Mouse (Mus musculus) cerebellum, adult 2 months (tissue): ENCODE measurements at regions not wholly inside any gene's neighbourhood (a gene's known extent, or its start where the extent isn't known, plus 50 kb on each side); places are given as distances from the start of the nearest gene placed in this dataset.

ENCODE experiments used
- DNase-seq, 2 experiments: peaks; one replicate each; pipeline ENCODE4 v3.0.0; 2021
- H3K27ac ChIP-seq: fragments of 200-500 bp; 2 replicates; pipeline ENCODE4 v1.5.1; 2012; ENCODE audit warnings: low read length, control low read depth, inconsistent platforms; ENCODE audit not compliant: insufficient read depth
- H3K27me3 ChIP-seq: fragments of 200-500 bp; 2 replicates; pipeline ENCODE4 v1.6.1; 2012; ENCODE audit warnings: inconsistent platforms, mild to moderate bottlenecking, low read length, moderate library complexity; ENCODE audit not compliant: control insufficient read depth, insufficient read depth
- H3K4me1 ChIP-seq: fragments of 200-500 bp; 2 replicates; pipeline ENCODE4 v1.6.1; 2011; ENCODE audit warnings: low read length; ENCODE audit not compliant: control insufficient read depth, insufficient read depth
- H3K4me3 ChIP-seq: fragments of 200-500 bp; replicated peaks from 2 replicates; pipeline ENCODE3; 2011; ENCODE audit warnings: mild to moderate bottlenecking, low read depth, low read length, control low read depth; ENCODE audit not compliant: insufficient read depth
- CTCF ChIP-seq: fragments of 200-500 bp; IDR thresholded peaks from 2 replicates; pipeline ENCODE4 v1.5.1; 2011; ENCODE audit warnings: low read depth, mild to moderate bottlenecking, control low read depth, low read length, moderate library complexity, borderline replicate concordance; ENCODE audit not compliant: insufficient read depth
- POLR2A ChIP-seq: fragments of 200-500 bp; IDR thresholded peaks from 2 replicates; pipeline ENCODE4 v1.6.1; 2011; ENCODE audit warnings: low read length, control low read depth, borderline replicate concordance; ENCODE audit not compliant: insufficient read depth
- WGBS: fragments of 180-500 bp; shearing (Covaris S2); methylation state at CpG from one replicate; pipeline ENCODE4 v1.1.7; 2018; 5-methylcytosine and 5-hydroxymethylcytosine counted together

GRCm38 (mm10) chr15:97507176-97507575, 198.4 kb downstream of the Rpap3 start:
- 87% methylated on average over 11 of the region's 11 CpGs for WGBS
- Histone ChIP-seq H3K27me3 (no peaks in the 10 kb centered on the region), H3K4me1 (no peaks in the 10 kb centered on the region), H3K4me3 (no peak overlapping the region), H3K27ac (no peak overlapping the region)
- DNase-seq: no peak
- TF ChIP-seq POLR2A (no peak), CTCF (no peak)

DNA sequence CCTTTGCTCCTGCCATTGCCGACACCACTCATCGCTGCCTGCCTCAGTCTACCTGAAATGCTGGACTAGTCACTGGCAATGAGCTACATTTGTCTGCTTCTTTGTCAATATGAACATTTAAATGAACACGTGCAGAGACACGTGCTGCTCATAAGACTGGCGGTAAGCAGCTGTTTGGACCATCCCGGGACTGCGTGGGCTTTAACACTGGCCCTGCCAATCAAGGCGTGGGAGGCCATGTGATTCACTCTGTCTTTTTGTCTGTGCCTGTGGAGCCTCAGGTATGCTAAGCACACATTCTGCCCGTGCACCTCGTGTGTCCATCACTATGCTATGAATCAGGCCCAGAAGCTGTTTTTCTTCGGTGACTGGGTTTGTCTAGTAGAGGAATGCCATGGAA, 199.9 kb downstream of the Rpap3 start:
- DNase-seq: no peak
- WGBS: 85% methylated on average over 11 of the region's 11 CpGs
- no peak for TF ChIP-seq POLR2A
- TF ChIP-seq CTCF: no peak
- no peak overlapping the region for H3K4me3 ChIP-seq
- H3K4me1 ChIP-seq: no peaks in the 10 kb centered on the region; the same call in 1 of the 2 replicates
- H3K27ac ChIP-seq: no peak overlapping the region
- no peaks in the 10 kb centered on the region for H3K27me3 ChIP-seq

GRCm38 (mm10) chr15:97504325-97504724, 201.3 kb downstream of the Rpap3 start:
- H3K27me3 ChIP-seq: no peaks in the 10 kb centered on the region
- 96% methylated on average over 1 of the region's 1 CpGs for WGBS
- TF ChIP-seq POLR2A (no peak), CTCF (no peak)
- DNase-seq: no peak
- H3K4me1 ChIP-seq: no peaks in the 10 kb centered on the region; the same call in 1 of the 2 replicates
- no peak overlapping the region for H3K4me3 ChIP-seq
- H3K27ac ChIP-seq: no peak overlapping the region

DNA sequence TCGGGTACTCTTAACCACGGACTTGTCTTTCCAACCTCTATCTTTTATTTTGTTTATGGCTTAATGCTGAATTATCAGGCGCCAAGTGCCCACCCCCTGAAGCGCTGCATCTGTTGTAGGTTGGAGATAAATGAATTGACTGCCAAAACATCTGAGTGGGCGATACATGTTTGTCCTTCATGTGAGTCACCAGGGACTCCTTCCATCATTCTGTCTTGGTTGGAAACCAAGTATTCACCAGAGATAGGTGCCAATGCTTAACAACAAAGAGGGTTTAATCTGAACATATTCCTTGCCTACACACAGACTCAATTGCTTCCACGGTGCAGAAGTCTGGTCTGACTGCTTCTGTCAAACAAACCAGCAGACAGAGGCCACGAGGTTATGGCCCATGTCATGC, 203.6 kb downstream of the Rpap3 start:
- H3K27ac ChIP-seq: no peak overlapping the region
- no peaks in the 10 kb centered on the region for H3K27me3 ChIP-seq
- DNase-seq: no peak
- TF ChIP-seq POLR2A (no peak), CTCF (no peak)
- H3K4me3 ChIP-seq: no peak overlapping the region
- no peaks in the 10 kb centered on the region; the same call in 1 of the 2 replicates for H3K4me1 ChIP-seq
- 23% methylated on average over 7 of the region's 7 CpGs for WGBS

- Histone ChIP-seq H3K27me3 (no peaks in the 10 kb centered on the region), H3K27ac (no peak overlapping the region), H3K4me1 (no peaks in the 10 kb centered on the region; the same call in 1 of the 2 replicates), H3K4me3 (no peak overlapping the region)
- no peak for TF ChIP-seq POLR2A
- no peak for TF ChIP-seq CTCF
- no peak for DNase-seq
- WGBS: 8% methylated on average over 9 of the region's 9 CpGs
Observed at GRCm38 (mm10) chr15:97501420-97501819, 204.2 kb downstream of the Rpap3 start.

- no peak for DNase-seq
- TF ChIP-seq POLR2A: no peak
- no peak for TF ChIP-seq CTCF
- Histone ChIP-seq H3K4me1 (no peaks in the 10 kb centered on the region; the same call in 1 of the 2 replicates), H3K4me3 (no peak overlapping the region), H3K27me3 (no peaks in the 10 kb centered on the region), H3K27ac (no peak overlapping the region)
- WGBS: 56% methylated on average over 4 of the region's 4 CpGs
Observed at GRCm38 (mm10) chr15:97499821-97500385, 205.7 kb downstream of the Rpap3 start.

DNA sequence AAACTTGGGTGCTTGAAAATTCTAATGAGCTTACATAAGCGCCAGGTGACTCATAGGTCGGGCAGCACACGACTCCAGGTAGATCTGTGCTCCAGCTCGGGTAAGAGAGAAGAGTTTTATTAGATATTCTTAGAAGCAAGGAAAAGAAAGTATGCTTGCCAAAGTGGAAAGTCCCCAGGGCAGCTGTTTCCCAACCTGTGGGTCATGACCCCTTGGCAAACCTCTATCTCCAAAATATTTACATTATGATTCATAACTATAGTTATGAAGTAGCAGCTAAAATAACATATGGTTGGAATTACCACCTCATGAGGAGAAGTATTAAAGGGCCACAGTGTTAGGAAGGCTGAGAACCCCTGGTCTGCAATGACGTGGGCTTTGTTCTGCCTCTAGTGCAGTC, 206.4 kb downstream of the Rpap3 start:
- Histone ChIP-seq H3K4me1 (no peaks in the 10 kb centered on the region; the same call in 1 of the 2 replicates), H3K27me3 (no peaks in the 10 kb centered on the region), H3K27ac (no peak overlapping the region), H3K4me3 (no peak overlapping the region)
- TF ChIP-seq POLR2A: no peak
- no peak for TF ChIP-seq CTCF
- no peak for DNase-seq
- WGBS: 88% methylated on average over 5 of the region's 5 CpGs

DNA sequence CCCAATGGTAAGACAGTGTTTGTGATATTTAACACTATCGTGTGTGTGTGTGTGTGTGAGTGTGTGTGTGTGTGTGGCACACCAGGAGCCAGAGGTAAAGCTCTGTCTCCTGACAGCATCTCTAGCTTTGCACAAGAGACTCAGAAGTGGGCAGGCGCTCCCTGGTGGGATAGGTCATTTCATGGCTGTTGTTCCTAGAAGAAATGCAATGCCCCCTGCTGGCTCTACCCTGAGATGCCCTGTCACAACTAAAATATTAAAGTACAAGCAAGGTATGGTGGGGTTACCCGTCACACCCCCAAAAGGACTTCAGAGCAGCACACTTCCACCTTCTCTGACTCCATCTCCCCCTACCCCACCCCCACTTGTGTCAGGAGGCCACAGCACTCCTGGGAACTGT, 207.2 kb downstream of the Rpap3 start:
- DNase-seq: no peak
- TF ChIP-seq POLR2A (no peak), CTCF (no peak)
- WGBS: 95% methylated on average over 3 of the region's 3 CpGs
- no peak overlapping the region for H3K27ac ChIP-seq
- H3K4me1 ChIP-seq: no peaks in the 10 kb centered on the region; the same call in 1 of the 2 replicates
- H3K4me3 ChIP-seq: no peak overlapping the region
- no peaks in the 10 kb centered on the region for H3K27me3 ChIP-seq

- 84% methylated on average over 3 of the region's 3 CpGs for WGBS
- H3K4me1 ChIP-seq: no peaks in the 10 kb centered on the region
- TF ChIP-seq POLR2A: no peak
- TF ChIP-seq CTCF: no peak
- DNase-seq: no peak
- no peak overlapping the region for H3K4me3 ChIP-seq
- H3K27ac ChIP-seq: no peak overlapping the region
- H3K27me3 ChIP-seq: no peaks in the 10 kb centered on the region
Observed at GRCm38 (mm10) chr15:97496026-97496425, 209.6 kb downstream of the Rpap3 start.
